Mouse (Mus musculus) adipocyte (in vitro differentiated cells): ENCODE results near the gene Tfam.

ENCODE experiments used
- DNase-seq: peaks from one replicate; pipeline ENCODE4 v3.0.0-alpha.2; 2016; ENCODE audit warnings: low spot score

Gene Tfam

GRCm38 (mm10) chr10:71223101-71223500 lies 15.0 kb downstream of the Tfam start:
- DNase-seq = no peak

- DNase-seq = no peak
Observed at GRCm38 (mm10) chr10:71222639-71223038, 15.4 kb downstream of the Tfam start.

GRCm38 (mm10) chr10:71218228-71218892 lies 19.7 kb downstream of the Tfam start:
- peak; percentile 86 for DNase-seq

GRCm38 (mm10) chr10:71215996-71216395 lies 22.1 kb downstream of the Tfam start:
- no peak for DNase-seq

- no peak for DNase-seq
Observed at GRCm38 (mm10) chr10:71201512-71201911, 36.6 kb downstream of the Tfam start.

GRCm38 (mm10) chr10:71200964-71201363 lies 37.1 kb downstream of the Tfam start:
- DNase-seq = no peak

GRCm38 (mm10) chr10:71198676-71199075 lies 39.4 kb downstream of the Tfam start:
- peak; percentile 19 for DNase-seq

GRCm38 (mm10) chr10:71197036-71197785 lies 40.9 kb downstream of the Tfam start:
- DNase-seq = no peak

- DNase-seq = no peak
Observed at GRCm38 (mm10) chr10:71195501-71195900, 42.6 kb downstream of the Tfam start.

GRCm38 (mm10) chr10:71194713-71195112 lies 43.4 kb downstream of the Tfam start:
- no peak for DNase-seq

- no peak for DNase-seq
Observed at GRCm38 (mm10) chr10:71193319-71193718, 44.8 kb downstream of the Tfam start.

- peak; percentile 16 for DNase-seq
Observed at GRCm38 (mm10) chr10:71192886-71193285, 45.2 kb downstream of the Tfam start.

- no peak for DNase-seq
Observed at GRCm38 (mm10) chr10:71188681-71189080, 49.4 kb downstream of the Tfam start.

- DNase-seq = no peak
Observed at GRCm38 (mm10) chr10:71185059-71185458, 53.0 kb downstream of the Tfam start.

GRCm38 (mm10) chr10:71183339-71184031 lies 54.6 kb downstream of the Tfam start:
- no peak for DNase-seq

- no peak for DNase-seq
Observed at GRCm38 (mm10) chr10:71181931-71182330, 56.1 kb downstream of the Tfam start.

GRCm38 (mm10) chr10:71181091-71181490 lies 57.0 kb downstream of the Tfam start:
- no peak for DNase-seq

- no peak for DNase-seq
Observed at GRCm38 (mm10) chr10:71180057-71180456, 58.0 kb downstream of the Tfam start.

- DNase-seq = no peak
Observed at GRCm38 (mm10) chr10:71177201-71177600, 60.9 kb downstream of the Tfam start.

GRCm38 (mm10) chr10:71176341-71176740 lies 61.7 kb downstream of the Tfam start:
- no peak for DNase-seq
